16 mouse cellular contexts compared by ENCODE assay signal in genomic region chr12:83450471-83450870, GRCm38 (mm10).
"Had no signal": no experiment of that assay in that cellular context is flagged by ENCODE, and none has a peak within 500 bp of the region (broad histone marks: within the 10 kb centered on the region; RNA-seq: fewer than 3 reads in every experiment).

No protein-coding gene starts in this region.

- H3K9me3 ChIP-seq: midbrain, embryonic 10.5 days; midbrain, embryonic 12.5 days; neural tube, embryonic 12.5 days had no signal

- H3K27me3 ChIP-seq: midbrain, embryonic 12.5 days; neural tube, embryonic 12.5 days had no signal

- DNase-seq: lung, adult 18-20 months; lung, embryonic 14.5 days; lung, postnatal 10 days; lung, postnatal 4 days; midbrain, embryonic 14.5 days; right cerebral cortex, adult 18-20 months; right cerebral cortex, postnatal 25 days; right cerebral cortex, postnatal 4 days; spleen, adult 18-20 months; thymus, adult 18-20 months; thymus, postnatal 14 days; thymus, postnatal 36 days had no signal

- H3K36me3 ChIP-seq: midbrain, embryonic 10.5 days; midbrain, embryonic 12.5 days; neural tube, embryonic 12.5 days had no signal

- H3K9ac ChIP-seq: lung, embryonic 14.5 days; midbrain, embryonic 12.5 days; neural tube, embryonic 12.5 days had no signal

- H3K4me3 ChIP-seq: midbrain, embryonic 10.5 days; midbrain, embryonic 12.5 days; neural tube, embryonic 12.5 days had no signal

- ATAC-seq: midbrain, embryonic 16.5 days had no signal

- H3K27ac ChIP-seq: midbrain, embryonic 10.5 days; midbrain, embryonic 12.5 days; neural tube, embryonic 12.5 days had no signal

- H3K4me2 ChIP-seq: lung, embryonic 14.5 days; midbrain, embryonic 12.5 days; neural tube, embryonic 12.5 days had no signal
